Mouse (Mus musculus) heart, embryonic 11.5 days (tissue): Measurements from ENCODE around the gene Hoxa7. TPM values are rescaled to one million over a fixed set of nuclear protein-coding genes. Genes with fewer than 3 reads are reported as not detected.
A peak's percentile ranks its signal among the peaks of the same experiment; 100 is the strongest.

ENCODE experiments used
- ATAC-seq: fragments of 200-750 bp; cut with Nextera tagmentation; replicated peaks from 2 replicates; pipeline ENCODE4 v1.8.0; 2017; ENCODE audit warnings: moderate library complexity; ENCODE audit not compliant: insufficient number of reproducible peaks, low FRiP score, low TSS enrichment
- H3K27ac ChIP-seq: fragments of 300-500 bp; sonication (generic); 2 replicates; pipeline ENCODE4 v1.5.1; 2014; ENCODE audit warnings: mild to moderate bottlenecking, low read depth, low read length
- H3K27me3 ChIP-seq: fragments of 300-500 bp; sonication (generic); 2 replicates; pipeline ENCODE4 v1.6.1; 2014; ENCODE audit warnings: mild to moderate bottlenecking, low read length, mixed read lengths; ENCODE audit not compliant: control insufficient read depth, insufficient read depth
- H3K36me3 ChIP-seq: fragments of 300-500 bp; sonication (generic); 2 replicates; pipeline ENCODE4 v1.6.1; 2014; ENCODE audit warnings: mild to moderate bottlenecking, low read length, moderate library complexity, mixed read lengths; ENCODE audit not compliant: control insufficient read depth, insufficient read depth
- H3K4me1 ChIP-seq: fragments of 300-500 bp; sonication (generic); 2 replicates; pipeline ENCODE4 v1.6.1; 2014; ENCODE audit warnings: low read length; ENCODE audit not compliant: control insufficient read depth, insufficient read depth
- H3K4me2 ChIP-seq: fragments of 300-500 bp; sonication (generic); 2 replicates; pipeline ENCODE4 v1.6.1; 2014; ENCODE audit warnings: mild to moderate bottlenecking, moderate library complexity
- H3K4me3 ChIP-seq: fragments of 300-500 bp; sonication (generic); 2 replicates; pipeline ENCODE4 v1.5.1; 2014; ENCODE audit warnings: low read depth, low read length
- H3K9ac ChIP-seq: fragments of 300-500 bp; sonication (generic); 2 replicates; pipeline ENCODE4 v1.6.1; 2014; ENCODE audit warnings: mild to moderate bottlenecking, low read depth, low read length, moderate library complexity
- H3K9me3 ChIP-seq: fragments of 300-500 bp; sonication (generic); replicated peaks from 2 replicates; pipeline ENCODE4 v1.6.1; 2016; ENCODE audit warnings: low read length; ENCODE audit not compliant: control insufficient read depth
- WGBS: fragments of 180-500 bp; shearing (Covaris S2); extraction: QIAGEN DNeasy Blood & Tissue Kit; methylation state at CpG from one replicate; pipeline ENCODE4 v1.1.7; 2014; ENCODE audit not compliant: insufficient replicate concordance; 5-methylcytosine and 5-hydroxymethylcytosine counted together
- polyA plus RNA-seq: library from polyadenylated mRNA; unstranded; fragments of >200 nt; fragmentation: Nextera tagmentation; extraction: Ambion mirVana; gene quantifications from 2 replicates; pipeline ENCODE4 v1.2.1, GENCODE M21; 2014

Gene Hoxa7
- polyA plus RNA-seq, 1 experiment from 2014 or later, result 0.49 TPM

GRCm38 (mm10) chr6:52225612-52226568 lies 4.2 kb upstream of the Hoxa7 start:
- Histone ChIP-seq H3K27ac (no peak overlapping the region), H3K4me1 (peaks cover 5% of the 10 kb centered on the region; the same call in 1 of the 2 replicates), H3K36me3 (no peaks in the 10 kb centered on the region), H3K4me2 (no peak overlapping the region), H3K4me3 (no peak overlapping the region), H3K27me3 (peaks cover 97% of the 10 kb centered on the region), H3K9me3 (no peaks in the 10 kb centered on the region), H3K9ac (no peak overlapping the region)
- ATAC-seq, result no peak
- WGBS, result 4% methylated on average over 69 of the region's 69 CpGs

GRCm38 (mm10) chr6:52224895-52225611 lies 3.4 kb upstream of the Hoxa7 start:
- under 1% methylated on average over 35 of the region's 36 CpGs for WGBS
- no peaks in the 10 kb centered on the region for H3K9me3 ChIP-seq
- H3K9ac ChIP-seq, result no peak overlapping the region
- no peak for ATAC-seq
- H3K4me2 ChIP-seq, result no peak overlapping the region
- H3K27ac ChIP-seq, result no peak overlapping the region
- H3K36me3 ChIP-seq, result no peaks in the 10 kb centered on the region
- peaks cover 97% of the 10 kb centered on the region for H3K27me3 ChIP-seq
- peaks cover 5% of the 10 kb centered on the region; the same call in 1 of the 2 replicates for H3K4me1 ChIP-seq
- no peak overlapping the region for H3K4me3 ChIP-seq

- H3K4me3 ChIP-seq, result no peak overlapping the region
- WGBS, result 3% methylated on average over 24 of the region's 24 CpGs
- no peaks in the 10 kb centered on the region for H3K9me3 ChIP-seq
- H3K27me3 ChIP-seq, result peaks cover 97% of the 10 kb centered on the region
- no peak for ATAC-seq
- H3K9ac ChIP-seq, result no peak overlapping the region
- peaks cover 5% of the 10 kb centered on the region; the same call in 1 of the 2 replicates for H3K4me1 ChIP-seq
- no peak overlapping the region for H3K27ac ChIP-seq
- no peaks in the 10 kb centered on the region for H3K36me3 ChIP-seq
- H3K4me2 ChIP-seq, result no peak overlapping the region
Observed at GRCm38 (mm10) chr6:52223939-52224760, 2.5 kb upstream of the Hoxa7 start.

- Histone ChIP-seq H3K9me3 (no peaks in the 10 kb centered on the region), H3K27ac (no peak overlapping the region), H3K27me3 (peaks cover 100% of the 10 kb centered on the region), H3K36me3 (no peaks in the 10 kb centered on the region), H3K4me2 (no peak overlapping the region), H3K4me3 (no peak overlapping the region), H3K9ac (no peak overlapping the region), H3K4me1 (peaks cover 5% of the 10 kb centered on the region; the same call in 1 of the 2 replicates)
- WGBS, result 13% methylated on average over 13 of the region's 13 CpGs
- ATAC-seq, result no peak
Observed at GRCm38 (mm10) chr6:52222729-52223128, 1.1 kb upstream of the Hoxa7 start.

- Histone ChIP-seq H3K4me2 (peak overlapping the region; percentile 89), H3K9me3 (no peaks in the 10 kb centered on the region), H3K27ac (no peak overlapping the region), H3K36me3 (no peaks in the 10 kb centered on the region), H3K4me1 (peaks cover 5% of the 10 kb centered on the region; the same call in 1 of the 2 replicates), H3K4me3 (peak overlapping the region; percentile 57), H3K9ac (no peak overlapping the region), H3K27me3 (peaks cover 100% of the 10 kb centered on the region)
- no peak for ATAC-seq
- WGBS, result 8% methylated on average over 21 of the region's 21 CpGs
Observed at GRCm38 (mm10) chr6:52221993-52222685, 485 bp upstream of the Hoxa7 start.

- Histone ChIP-seq H3K36me3 (no peaks in the 10 kb centered on the region), H3K4me1 (peaks cover 7% of the 10 kb centered on the region; the same call in 1 of the 2 replicates), H3K4me2 (peak overlapping the region; percentile 89), H3K4me3 (peak overlapping the region; percentile 57), H3K27me3 (peaks cover 100% of the 10 kb centered on the region), H3K9ac (no peak overlapping the region), H3K27ac (no peak overlapping the region), H3K9me3 (no peaks in the 10 kb centered on the region)
- no peak for ATAC-seq
- WGBS, result 6% methylated on average over 12 of the region's 12 CpGs
Observed at GRCm38 (mm10) chr6:52220865-52221310, 766 bp downstream of the Hoxa7 start.

- 0 out of 2 replicates have a peak, but pooled peaks cover 4% of the 10 kb centered on the region for H3K4me1 ChIP-seq
- ATAC-seq, result no peak
- H3K27ac ChIP-seq, result no peak overlapping the region
- peaks cover 100% of the 10 kb centered on the region for H3K27me3 ChIP-seq
- WGBS, result 14% methylated on average over 32 of the region's 32 CpGs
- no peak overlapping the region for H3K4me2 ChIP-seq
- no peaks in the 10 kb centered on the region for H3K36me3 ChIP-seq
- no peak overlapping the region for H3K9ac ChIP-seq
- H3K9me3 ChIP-seq, result no peaks in the 10 kb centered on the region
- no peak overlapping the region for H3K4me3 ChIP-seq
Observed at GRCm38 (mm10) chr6:52220003-52220864, 1.4 kb downstream of the Hoxa7 start.
